Mouse (Mus musculus) neural tube, embryonic 13.5 days (tissue): ENCODE results near the gene Gcsh. TPM values are rescaled to one million over a fixed set of nuclear protein-coding genes. Genes with fewer than 3 reads are reported as not detected.

Experiments
- ATAC-seq: fragments of 200-750 bp; cut with Nextera tagmentation; 2 replicates; pipeline ENCODE4 v1.8.0; 2017; ENCODE audit warnings: low read depth, mild to moderate bottlenecking, moderate TSS enrichment, moderate library complexity
- H3K27ac ChIP-seq: fragments of 300-500 bp; sonication (generic); replicated peaks from 2 replicates; pipeline ENCODE4 v1.5.1; 2015; ENCODE audit warnings: moderate library complexity, mild to moderate bottlenecking, inconsistent platforms
- H3K27me3 ChIP-seq: fragments of 300-500 bp; sonication (generic); 2 replicates; pipeline ENCODE4 v1.6.1; 2015; ENCODE audit warnings: mild to moderate bottlenecking, inconsistent platforms
- H3K36me3 ChIP-seq: fragments of 300-500 bp; sonication (generic); 2 replicates; pipeline ENCODE4 v1.6.1; 2015; ENCODE audit warnings: mild to moderate bottlenecking, inconsistent platforms
- H3K4me1 ChIP-seq: fragments of 300-500 bp; sonication (generic); replicated peaks from 2 replicates; pipeline ENCODE4 v1.6.1; 2015; ENCODE audit warnings: inconsistent platforms
- H3K4me2 ChIP-seq: fragments of 300-500 bp; sonication (generic); 2 replicates; pipeline ENCODE4 v1.6.1; 2015; ENCODE audit warnings: inconsistent platforms, mild to moderate bottlenecking, moderate library complexity
- H3K4me3 ChIP-seq: fragments of 300-500 bp; sonication (generic); 2 replicates; pipeline ENCODE4 v1.5.1; 2015; ENCODE audit warnings: mild to moderate bottlenecking, inconsistent platforms
- H3K9ac ChIP-seq: fragments of 300-500 bp; sonication (generic); 2 replicates; pipeline ENCODE4 v1.6.1; 2015; ENCODE audit warnings: moderate library complexity, mild to moderate bottlenecking, inconsistent platforms
- H3K9me3 ChIP-seq: fragments of 300-500 bp; sonication (generic); 2 replicates; pipeline ENCODE4 v1.6.1; 2016; ENCODE audit warnings: inconsistent platforms
- WGBS: fragments of 180-500 bp; shearing (Covaris S2); methylation state at CpG from one replicate; pipeline ENCODE4 v1.1.7; 2015; 5-methylcytosine and 5-hydroxymethylcytosine counted together
- polyA plus RNA-seq: library from polyadenylated mRNA; unstranded; fragments of >200 nt; fragmentation: Nextera tagmentation; extraction: Ambion mirVana; gene quantifications from 2 replicates; pipeline ENCODE4 v1.2.1, GENCODE M21; 2015

The Gcsh gene
- polyA plus RNA-seq, 1 experiment from 2014 or later = 114 TPM

DNA sequence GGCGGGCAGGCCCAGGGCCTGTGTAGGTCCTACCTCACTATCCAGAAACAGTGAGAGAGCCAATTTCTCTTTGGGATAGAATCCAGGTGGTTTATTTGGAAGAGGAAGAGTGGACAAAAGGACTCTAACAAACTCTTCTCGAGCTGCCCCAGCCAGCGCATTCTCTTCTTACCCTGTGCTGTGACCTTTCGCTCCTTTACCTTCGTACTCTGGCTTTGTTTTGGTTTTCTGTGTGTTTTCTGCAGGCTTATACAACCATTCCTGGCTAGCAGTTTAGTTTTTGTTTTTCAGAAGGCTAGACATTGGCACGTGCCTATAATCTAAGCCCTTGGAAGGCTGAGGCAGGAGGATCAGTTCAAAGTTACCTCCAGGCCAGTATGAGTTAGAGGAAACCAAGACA is 23.8 kb downstream of the Gcsh start:
- no peak overlapping the region for H3K27ac ChIP-seq
- H3K4me1 ChIP-seq = no peaks in the 10 kb centered on the region
- H3K4me3 ChIP-seq = no peak overlapping the region
- 0 out of 2 replicates have a peak, but pooled peaks cover 12% of the 10 kb centered on the region for H3K36me3 ChIP-seq
- no peak for ATAC-seq
- no peak overlapping the region for H3K4me2 ChIP-seq
- no peak overlapping the region for H3K9ac ChIP-seq
- H3K9me3 ChIP-seq = no peaks in the 10 kb centered on the region
- H3K27me3 ChIP-seq = no peaks in the 10 kb centered on the region
- 84% methylated on average over 6 of the region's 6 CpGs for WGBS

DNA sequence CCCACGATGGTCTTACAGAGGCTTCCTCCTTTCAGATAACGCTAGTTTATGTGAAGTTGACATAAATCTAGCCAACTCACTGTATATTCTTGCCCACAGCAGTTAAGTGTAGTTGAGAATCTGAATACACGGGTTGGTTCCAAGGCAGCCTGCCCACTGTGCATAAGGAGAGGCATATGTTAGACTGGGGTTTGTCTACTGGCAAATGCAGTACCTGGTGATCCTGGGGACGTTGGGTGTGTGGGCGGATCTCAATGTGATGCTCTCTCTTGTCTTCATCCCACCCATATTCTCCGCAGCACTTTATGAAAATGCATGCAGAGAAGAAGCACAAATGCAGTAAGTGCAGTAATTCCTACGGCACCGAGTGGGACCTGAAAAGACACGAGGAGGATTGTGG is 38.9 kb downstream of the Gcsh start:
- H3K4me3 ChIP-seq = no peak overlapping the region
- H3K4me1 ChIP-seq = no peaks in the 10 kb centered on the region
- WGBS = 96% methylated on average over 9 of the region's 9 CpGs
- ATAC-seq = no peak
- H3K9ac ChIP-seq = no peak overlapping the region
- no peak overlapping the region for H3K27ac ChIP-seq
- no peaks in the 10 kb centered on the region for H3K27me3 ChIP-seq
- H3K9me3 ChIP-seq = no peaks in the 10 kb centered on the region
- H3K36me3 ChIP-seq = peaks cover 67% of the 10 kb centered on the region
- H3K4me2 ChIP-seq = no peak overlapping the region

DNA sequence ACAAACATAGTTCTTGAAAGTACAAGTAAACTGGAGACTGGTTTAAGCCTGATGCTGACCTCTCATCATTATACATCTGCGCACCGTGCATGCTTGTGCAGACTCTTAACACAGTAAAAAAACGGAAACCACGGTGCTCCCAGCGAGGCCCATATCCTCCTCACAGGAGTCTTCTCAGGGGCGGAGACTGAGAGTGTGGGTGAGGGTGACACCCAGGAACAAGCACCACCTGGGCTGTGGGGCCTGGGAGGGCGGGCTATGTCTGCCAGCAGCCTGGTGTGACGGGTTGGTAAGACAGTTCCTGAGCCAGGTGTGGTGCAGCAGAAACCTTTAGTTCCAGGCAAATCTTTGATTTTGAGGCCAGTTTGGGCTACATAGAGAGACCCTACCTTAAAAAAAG is 40.9 kb downstream of the Gcsh start:
- H3K9ac ChIP-seq = no peak overlapping the region
- H3K4me1 ChIP-seq = no peaks in the 10 kb centered on the region
- H3K4me3 ChIP-seq = no peak overlapping the region
- no peak overlapping the region for H3K4me2 ChIP-seq
- WGBS = 92% methylated on average over 8 of the region's 8 CpGs
- no peaks in the 10 kb centered on the region for H3K9me3 ChIP-seq
- H3K36me3 ChIP-seq = peaks cover 47% of the 10 kb centered on the region
- H3K27ac ChIP-seq = no peak overlapping the region
- no peak for ATAC-seq
- no peaks in the 10 kb centered on the region for H3K27me3 ChIP-seq

DNA sequence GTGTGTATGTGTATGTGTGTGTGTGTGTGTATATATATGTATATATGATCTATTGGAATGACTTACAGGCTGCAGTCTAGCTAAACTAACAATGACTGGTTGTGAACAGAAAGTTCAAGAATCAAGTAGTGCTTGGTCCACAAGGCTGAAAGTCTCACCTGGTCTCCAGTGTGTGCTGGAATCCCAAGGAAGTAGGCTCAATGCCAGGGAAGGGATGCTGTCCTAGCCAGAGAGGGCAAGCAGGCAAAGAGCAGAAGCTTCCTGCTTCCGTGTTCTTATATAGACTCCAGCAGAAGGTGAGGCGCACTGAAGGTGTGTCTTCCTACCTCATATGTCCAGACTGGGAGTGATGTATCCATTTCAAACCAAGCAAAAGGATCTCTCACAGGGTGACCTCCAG is 41.6 kb downstream of the Gcsh start:
- H3K36me3 ChIP-seq = peaks cover 40% of the 10 kb centered on the region
- no peak overlapping the region for H3K9ac ChIP-seq
- no peaks in the 10 kb centered on the region for H3K4me1 ChIP-seq
- ATAC-seq = no peak
- no peaks in the 10 kb centered on the region for H3K27me3 ChIP-seq
- no peak overlapping the region for H3K4me2 ChIP-seq
- H3K4me3 ChIP-seq = no peak overlapping the region
- H3K9me3 ChIP-seq = no peaks in the 10 kb centered on the region
- no peak overlapping the region for H3K27ac ChIP-seq
- WGBS = 98% methylated on average over 2 of the region's 2 CpGs

DNA sequence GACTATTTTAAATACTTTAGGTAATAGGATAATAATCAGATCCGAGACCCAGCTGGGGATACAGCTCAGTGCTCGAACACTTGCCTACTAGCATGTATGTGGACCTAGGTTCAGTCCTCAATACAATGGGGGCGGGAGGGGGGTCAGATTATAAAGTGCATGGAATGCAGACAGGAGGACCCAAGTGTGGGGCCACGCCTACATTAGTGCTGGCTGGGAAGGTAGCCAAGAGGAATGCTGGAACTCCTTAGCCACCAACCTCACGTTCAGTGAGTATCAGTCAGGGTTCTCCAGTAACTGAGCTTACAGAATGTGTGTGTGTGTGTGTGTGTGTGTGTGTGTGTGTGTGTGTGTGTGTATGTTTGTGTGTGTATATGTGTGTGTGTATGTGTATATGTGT is 42.0 kb downstream of the Gcsh start:
- no peak for ATAC-seq
- H3K4me2 ChIP-seq = no peak overlapping the region
- H3K9me3 ChIP-seq = no peaks in the 10 kb centered on the region
- H3K9ac ChIP-seq = no peak overlapping the region
- 0 out of 2 replicates have a peak, but pooled peaks cover under 1% of the 10 kb centered on the region for H3K4me1 ChIP-seq
- peaks cover 36% of the 10 kb centered on the region for H3K36me3 ChIP-seq
- no peak overlapping the region for H3K4me3 ChIP-seq
- WGBS = 76% methylated on average over 5 of the region's 5 CpGs
- H3K27ac ChIP-seq = no peak overlapping the region
- H3K27me3 ChIP-seq = no peaks in the 10 kb centered on the region

DNA sequence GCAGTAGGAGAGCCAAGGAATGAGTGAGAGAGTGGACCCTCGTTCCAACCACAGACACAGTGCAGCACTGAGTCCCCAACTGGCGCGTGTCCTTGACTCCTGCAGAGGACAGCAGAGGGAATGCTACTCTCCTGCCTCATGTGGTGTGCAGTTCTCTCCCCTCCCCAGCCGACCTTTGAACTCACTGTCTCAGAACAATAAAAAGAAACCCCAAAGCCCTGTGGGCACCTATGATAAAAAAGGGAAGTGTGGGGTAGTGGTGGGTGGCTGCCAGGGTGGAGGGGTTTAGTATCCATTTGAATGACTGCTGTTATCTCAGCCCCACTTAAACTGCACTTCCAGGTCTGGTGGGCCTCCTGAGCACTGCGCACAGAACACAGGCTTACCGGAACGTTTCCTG is 45.7 kb downstream of the Gcsh start:
- ATAC-seq = no peak
- Histone ChIP-seq H3K27ac (no peak overlapping the region), H3K27me3 (no peaks in the 10 kb centered on the region), H3K36me3 (no peaks in the 10 kb centered on the region), H3K4me2 (no peak overlapping the region), H3K4me1 (peaks cover 26% of the 10 kb centered on the region), H3K9me3 (no peaks in the 10 kb centered on the region), H3K4me3 (no peak overlapping the region), H3K9ac (no peak overlapping the region)
- WGBS = 88% methylated on average over 7 of the region's 7 CpGs

DNA sequence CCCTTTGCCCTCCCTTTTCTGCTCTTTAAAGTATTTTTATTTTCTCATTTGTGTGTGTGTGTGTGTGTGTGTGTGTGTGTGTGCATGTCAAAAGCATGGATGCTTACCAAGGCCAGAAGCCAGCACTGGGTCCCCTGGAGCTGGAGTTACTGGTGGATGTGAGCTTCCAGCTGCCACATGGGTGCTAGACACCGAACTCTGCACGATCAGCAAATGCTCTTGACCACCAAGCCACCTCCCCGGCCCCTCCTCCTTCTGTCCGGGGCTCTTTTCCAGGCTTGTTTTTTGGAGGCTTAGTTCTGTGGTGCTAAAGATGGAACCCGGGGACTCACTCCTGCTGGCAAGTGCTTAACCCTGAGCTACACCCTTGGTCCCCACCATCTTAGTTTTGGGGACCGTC is 46.5 kb downstream of the Gcsh start:
- WGBS = 95% methylated on average over 6 of the region's 6 CpGs
- no peak overlapping the region for H3K4me3 ChIP-seq
- no peak for ATAC-seq
- H3K4me1 ChIP-seq = peaks cover 26% of the 10 kb centered on the region
- H3K4me2 ChIP-seq = no peak overlapping the region
- H3K36me3 ChIP-seq = no peaks in the 10 kb centered on the region
- H3K9me3 ChIP-seq = no peaks in the 10 kb centered on the region
- no peak overlapping the region for H3K27ac ChIP-seq
- no peak overlapping the region for H3K9ac ChIP-seq
- no peaks in the 10 kb centered on the region for H3K27me3 ChIP-seq

DNA sequence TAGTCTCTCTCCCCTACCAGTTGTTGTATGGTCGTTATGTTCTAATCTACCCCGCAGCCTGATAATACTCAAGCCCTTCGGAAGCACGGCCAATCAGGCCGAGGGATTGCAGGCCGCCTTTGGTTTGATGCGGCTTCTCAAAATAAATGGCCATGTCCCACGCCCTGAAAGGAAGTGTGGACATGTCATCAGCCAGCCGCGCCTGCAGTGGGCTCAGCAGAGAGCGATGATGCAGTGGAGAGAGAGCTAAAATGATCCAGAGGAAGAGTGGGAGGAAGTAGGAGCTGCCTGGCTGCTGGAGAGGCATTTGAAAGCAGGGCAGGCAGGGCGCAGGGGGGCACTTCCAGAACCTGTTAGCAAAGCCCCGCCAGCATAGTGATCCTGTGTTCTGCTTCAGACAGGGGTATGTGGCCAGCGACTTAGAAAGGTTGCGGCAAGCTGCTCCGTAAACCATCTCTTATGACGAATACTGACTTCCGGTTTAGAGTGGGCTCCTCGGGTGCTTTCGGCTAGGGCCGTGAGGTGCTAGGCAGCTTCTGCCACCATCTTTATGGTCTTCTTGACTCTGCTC is 47.0 kb downstream of the Gcsh start:
- no peak for ATAC-seq
- H3K27ac ChIP-seq = no peak overlapping the region
- no peak overlapping the region for H3K4me3 ChIP-seq
- H3K36me3 ChIP-seq = no peaks in the 10 kb centered on the region
- H3K4me2 ChIP-seq = no peak overlapping the region
- no peaks in the 10 kb centered on the region for H3K9me3 ChIP-seq
- no peak overlapping the region for H3K9ac ChIP-seq
- WGBS = 89% methylated on average over 21 of the region's 21 CpGs
- peaks cover 26% of the 10 kb centered on the region for H3K4me1 ChIP-seq
- H3K27me3 ChIP-seq = no peaks in the 10 kb centered on the region

DNA sequence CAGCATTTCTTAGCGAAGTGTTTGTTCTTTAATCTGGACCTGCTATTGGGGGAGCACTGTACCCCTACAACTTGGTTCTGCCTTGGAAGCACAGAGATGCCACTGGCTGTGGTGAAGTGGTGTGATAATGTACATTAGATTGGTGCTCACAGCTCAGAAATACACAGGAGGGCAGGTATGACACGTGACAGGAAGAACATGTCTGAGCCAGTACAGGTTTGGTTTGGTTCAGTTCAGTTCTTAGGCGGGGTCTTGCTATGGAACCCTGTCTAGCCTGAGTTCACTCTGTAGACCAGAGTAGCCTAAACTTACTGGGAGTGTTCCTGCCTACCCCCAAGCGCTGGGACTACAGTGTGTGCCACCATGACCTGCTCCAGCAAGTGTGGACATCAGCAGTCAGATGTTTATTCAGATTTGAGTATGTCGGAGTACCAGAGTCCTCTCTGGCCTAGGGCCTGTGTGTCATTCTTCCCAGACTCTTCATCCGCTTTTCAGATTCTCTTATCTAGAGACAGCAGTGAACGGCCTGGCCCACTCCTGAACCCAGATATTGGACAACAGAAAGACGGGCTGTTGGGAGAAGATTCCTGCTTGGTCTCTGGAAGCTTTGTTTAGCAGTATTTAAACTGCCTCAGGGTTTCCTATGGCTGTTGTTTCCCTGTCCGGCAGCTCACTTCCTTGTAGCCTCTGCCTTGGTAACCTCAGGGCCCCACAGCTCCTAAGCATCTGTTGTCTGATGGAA is 48.0 kb downstream of the Gcsh start:
- no peaks in the 10 kb centered on the region for H3K27me3 ChIP-seq
- H3K4me1 ChIP-seq = peaks cover 26% of the 10 kb centered on the region
- no peaks in the 10 kb centered on the region for H3K36me3 ChIP-seq
- H3K9me3 ChIP-seq = no peaks in the 10 kb centered on the region
- WGBS = 91% methylated on average over 9 of the region's 9 CpGs
- H3K9ac ChIP-seq = 0 out of 2 replicates have a peak overlapping the region, but pooled peaks have one; percentile 92
- H3K4me2 ChIP-seq = 0 out of 2 replicates have a peak overlapping the region, but pooled peaks have one; percentile 96
- no peak overlapping the region for H3K4me3 ChIP-seq
- H3K27ac ChIP-seq = no peak overlapping the region
- ATAC-seq = no peak

DNA sequence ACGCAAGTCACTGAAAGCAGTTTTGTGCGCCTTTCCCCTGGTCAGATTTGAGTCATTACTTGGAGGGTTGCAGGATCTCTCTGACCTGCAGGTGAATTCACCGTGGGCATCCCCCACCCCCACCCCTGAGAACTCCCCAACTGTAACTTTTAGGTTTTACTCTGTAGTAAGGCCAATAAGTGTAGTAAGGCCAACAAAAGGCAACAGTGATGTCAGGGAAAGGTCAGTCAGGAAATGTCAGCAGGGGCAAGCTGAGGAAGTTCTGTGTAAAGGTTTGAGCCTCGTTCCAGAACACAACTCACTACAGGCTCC is 49.0 kb downstream of the Gcsh start:
- H3K27me3 ChIP-seq = no peaks in the 10 kb centered on the region
- peak overlapping the region; percentile 96 for H3K4me3 ChIP-seq
- H3K4me2 ChIP-seq = peak overlapping the region; percentile 96
- WGBS = 19% methylated on average over 4 of the region's 4 CpGs
- no peaks in the 10 kb centered on the region for H3K36me3 ChIP-seq
- H3K9ac ChIP-seq = peak overlapping the region; percentile 92
- H3K4me1 ChIP-seq = peaks cover 26% of the 10 kb centered on the region
- ATAC-seq = no peak
- no peaks in the 10 kb centered on the region for H3K9me3 ChIP-seq
- H3K27ac ChIP-seq = no peak overlapping the region

DNA sequence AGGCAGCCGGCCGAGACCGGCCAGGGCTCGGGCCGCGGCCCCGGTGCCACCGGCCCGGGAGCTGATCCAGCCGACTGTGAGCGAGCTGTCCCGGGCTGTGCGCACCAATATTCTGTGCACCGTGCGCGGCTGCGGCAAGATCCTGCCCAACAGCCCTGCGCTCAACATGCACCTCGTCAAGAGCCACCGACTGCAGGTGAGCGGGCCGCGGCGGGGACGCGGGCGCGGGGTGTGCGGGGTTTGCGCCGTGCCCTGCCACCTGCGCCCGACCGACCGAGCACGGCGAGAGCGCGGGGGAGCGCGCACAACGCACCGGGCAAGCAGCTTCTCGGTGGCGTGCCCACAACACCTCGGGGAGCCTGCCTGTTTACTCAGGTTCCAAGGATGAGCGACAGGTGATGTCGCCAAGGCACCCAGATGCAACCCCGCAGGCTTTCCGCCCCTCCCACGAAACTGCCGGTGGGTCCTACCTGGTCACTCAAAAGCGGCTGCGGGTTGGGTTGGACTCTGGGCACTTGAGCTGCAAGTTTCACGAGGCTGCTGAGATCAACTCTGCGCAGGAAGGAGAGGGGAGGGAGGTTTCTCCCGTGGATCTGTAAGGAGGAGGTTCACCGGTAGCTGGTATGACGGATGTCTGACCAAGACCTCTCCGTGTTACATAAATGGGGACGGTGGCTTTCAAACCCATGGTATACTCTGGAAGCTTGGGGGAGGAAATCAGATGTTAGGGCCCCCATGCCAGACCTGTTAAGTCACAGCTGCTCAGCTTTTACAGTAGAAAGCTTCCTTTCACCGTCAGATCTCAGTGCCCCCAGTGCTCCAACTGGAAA is 49.6 kb downstream of the Gcsh start:
- Histone ChIP-seq H3K4me3 (peak overlapping the region; percentile 96), H3K9me3 (no peaks in the 10 kb centered on the region), H3K9ac (peak overlapping the region; percentile 92), H3K4me1 (peaks cover 26% of the 10 kb centered on the region), H3K27me3 (no peaks in the 10 kb centered on the region), H3K27ac (peak overlapping the region; percentile 68), H3K4me2 (peak overlapping the region; percentile 96), H3K36me3 (no peaks in the 10 kb centered on the region)
- WGBS = under 1% methylated on average over 62 of the region's 62 CpGs
- peak; percentile 81 for ATAC-seq

DNA sequence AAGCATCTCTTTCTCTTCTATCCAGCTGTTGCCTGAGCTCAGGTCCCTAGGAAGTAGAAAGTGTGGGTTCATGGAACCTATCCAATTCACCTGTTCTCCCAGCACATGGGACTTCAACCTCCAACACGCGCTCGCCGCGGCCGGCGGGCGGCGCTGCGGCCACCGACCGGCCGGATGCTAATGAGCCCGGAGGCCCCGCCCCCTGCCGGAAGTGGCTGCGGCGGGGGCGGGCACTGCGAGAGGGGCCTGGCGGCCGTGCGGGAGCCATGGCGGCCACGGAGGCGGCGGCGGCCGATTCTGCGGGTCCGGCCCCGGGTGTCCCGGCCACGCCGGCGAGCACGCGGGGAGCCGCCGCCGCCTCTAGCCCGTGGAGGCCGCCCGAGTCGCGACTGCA is 50.2 kb downstream of the Gcsh start, which contains the start of gene Atmin:
Gene Atmin (plus strand): TSS at position 233 of the 394 bp plus-strand sequence.
- H3K4me1 ChIP-seq = peaks cover 26% of the 10 kb centered on the region
- no peaks in the 10 kb centered on the region for H3K36me3 ChIP-seq
- peak within 1 kb of the TSS; percentile 96 for H3K4me2 ChIP-seq
- H3K27me3 ChIP-seq = no peaks in the 10 kb centered on the region
- WGBS = under 1% methylated on average over 46 of the region's 46 CpGs
- peak; percentile 89 for ATAC-seq
- peak within 1 kb of the TSS; percentile 68 for H3K27ac ChIP-seq
- no peaks in the 10 kb centered on the region for H3K9me3 ChIP-seq
- peak within 1 kb of the TSS; percentile 96 for H3K4me3 ChIP-seq
- H3K9ac ChIP-seq = peak within 1 kb of the TSS; percentile 92
